Mouse (Mus musculus): ENCODE results near the gene Yipf3. TPM values are rescaled to one million over a fixed set of nuclear protein-coding genes. Genes with fewer than 3 reads are reported as not detected.
A peak's percentile ranks its signal among the peaks of the same experiment; 100 is the strongest.

Gene Yipf3
- total RNA-seq (2014; rRNA removed) (24.6 and 25.5 TPM in 2 replicates), polyA plus RNA-seq (2012; rRNA removed) (229 and 271 TPM in 2 replicates)

DNA sequence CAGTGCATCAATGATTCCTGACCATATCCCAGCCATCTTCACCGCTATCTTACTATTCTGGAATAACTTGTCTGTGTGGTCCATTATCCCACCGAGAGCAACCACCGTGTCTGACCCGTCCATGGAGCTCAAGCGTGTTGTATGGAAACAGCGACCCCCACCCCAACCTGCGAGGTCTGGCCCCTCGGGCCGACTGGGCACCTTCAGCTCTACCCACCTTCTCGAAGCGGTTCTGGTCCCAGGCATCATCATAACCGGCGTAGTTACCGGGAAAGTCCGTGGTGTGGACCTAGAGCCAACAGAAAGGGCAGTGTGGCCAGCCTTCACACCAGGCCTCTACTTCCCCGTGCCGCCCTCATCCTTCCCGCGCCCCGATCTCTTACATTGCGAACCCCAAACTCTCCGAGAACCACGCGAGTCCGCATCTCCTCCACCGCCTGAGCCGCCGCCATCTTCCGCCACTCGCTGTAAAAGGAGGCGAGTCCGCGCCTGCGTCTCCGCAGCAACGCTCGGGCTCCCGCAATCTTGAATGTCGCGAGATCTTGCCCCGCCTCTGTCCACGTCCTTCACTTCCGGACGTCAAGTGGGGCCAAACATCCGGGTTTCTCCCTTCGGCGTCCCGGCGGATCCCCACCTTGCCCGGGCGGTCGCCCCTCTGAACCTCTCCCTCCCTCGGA, at the start of gene Yipf3, which contains the start of gene Polr1c:
Gene Yipf3, plus strand, starts transcription at position 569 of the 677 bp plus-strand sequence.
Gene Polr1c, minus strand, starts transcription at position 543 of the 677 bp plus-strand sequence.
- Histone ChIP-seq H3K36me3 (ENCODE audit: control insufficient read depth, insufficient read depth, low read length) (peaks cover 4% of the 10 kb centered on the region; the same call in 1 of the 2 replicates), H3K9ac (ENCODE audit: low read depth, low read length) (peak within 1 kb of the TSS; percentile 92)

DNA sequence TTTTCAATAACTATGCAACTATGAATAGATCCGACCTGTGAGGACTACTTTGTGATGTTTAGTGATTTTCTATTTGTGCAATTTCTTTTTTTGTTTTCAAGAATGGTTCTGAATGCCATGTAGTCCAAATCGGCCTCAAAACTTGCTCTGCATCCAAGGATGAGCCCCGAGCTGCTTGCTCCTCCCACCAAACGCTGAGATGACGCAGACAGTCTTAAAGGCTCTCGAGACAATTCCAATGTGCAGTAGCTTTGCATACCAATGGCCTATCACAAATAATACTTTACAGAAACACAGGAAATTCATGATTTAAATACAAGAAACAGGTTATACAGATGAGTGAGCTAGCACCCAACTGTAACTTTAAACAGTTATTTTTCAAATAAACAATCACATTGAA, 46.7 kb upstream of the Yipf3 start:
- no peak for DNase-seq (ENCODE audit: extremely low read depth, low read depth, low spot score)
- Histone ChIP-seq H3K9ac (ENCODE audit: low read depth, low read length) (no peak overlapping the region), H3K79me2 (ENCODE audit: control insufficient read depth, insufficient read depth, low read length) (peaks cover 16% of the 10 kb centered on the region; the same call in 1 of the 2 replicates), H3K4me3 (ENCODE audit: insufficient read depth, low read depth, low read length) (no peak overlapping the region), H3K4me1 (ENCODE audit: control insufficient read depth, insufficient read depth, low read length) (peaks cover 6% of the 10 kb centered on the region), H3K36me3 (ENCODE audit: control insufficient read depth, insufficient read depth, low read length) (peaks cover 15% of the 10 kb centered on the region), H3K27ac (replicated peaks; ENCODE audit: insufficient read depth, low read depth, low read length) (no peak overlapping the region), H3K27me3 (ENCODE audit: control insufficient read depth, insufficient read depth, low read length) (no peaks in the 10 kb centered on the region)
- no peak for TF ChIP-seq POLR2A (IDR thresholded peaks at IDR 0.05; ENCODE audit: extremely low read depth, insufficient read depth, low read length)
- no peak for TF ChIP-seq CTCF (IDR thresholded peaks at IDR 0.05; ENCODE audit: low read depth, low read length)
- 70% methylated on average over 6 of the region's 6 CpGs for WGBS

More for the DNA sequence above, at the start of gene Yipf3, which contains the start of gene Polr1c:
- peak within 1 kb of the TSS; percentile 90 for H3K4me3 ChIP-seq (ENCODE audit: insufficient read depth, low read depth, low read length)
- no peaks in the 10 kb centered on the region for H3K27me3 ChIP-seq (ENCODE audit: control insufficient read depth, insufficient read depth, low read length)
- DNase-seq (ENCODE audit: extremely low read depth, low read depth, low spot score), result peak; percentile 84
- peaks cover 13% of the 10 kb centered on the region for H3K4me1 ChIP-seq (ENCODE audit: control insufficient read depth, insufficient read depth, low read length)
- H3K27ac ChIP-seq (replicated peaks; ENCODE audit: insufficient read depth, low read depth, low read length), result peak within 1 kb of the TSS; percentile 68
- H3K79me2 ChIP-seq (ENCODE audit: control insufficient read depth, insufficient read depth, low read length), result peaks cover 7% of the 10 kb centered on the region; the same call in 1 of the 2 replicates
- TF ChIP-seq POLR2A (IDR thresholded peaks at IDR 0.05; ENCODE audit: extremely low read depth, insufficient read depth, low read length) (peak; percentile 77; the same call in 1 of the 2 replicates), CTCF (IDR thresholded peaks at IDR 0.05; ENCODE audit: low read depth, low read length) (no peak)
- WGBS, result under 1% methylated on average over 53 of the region's 53 CpGs

DNA sequence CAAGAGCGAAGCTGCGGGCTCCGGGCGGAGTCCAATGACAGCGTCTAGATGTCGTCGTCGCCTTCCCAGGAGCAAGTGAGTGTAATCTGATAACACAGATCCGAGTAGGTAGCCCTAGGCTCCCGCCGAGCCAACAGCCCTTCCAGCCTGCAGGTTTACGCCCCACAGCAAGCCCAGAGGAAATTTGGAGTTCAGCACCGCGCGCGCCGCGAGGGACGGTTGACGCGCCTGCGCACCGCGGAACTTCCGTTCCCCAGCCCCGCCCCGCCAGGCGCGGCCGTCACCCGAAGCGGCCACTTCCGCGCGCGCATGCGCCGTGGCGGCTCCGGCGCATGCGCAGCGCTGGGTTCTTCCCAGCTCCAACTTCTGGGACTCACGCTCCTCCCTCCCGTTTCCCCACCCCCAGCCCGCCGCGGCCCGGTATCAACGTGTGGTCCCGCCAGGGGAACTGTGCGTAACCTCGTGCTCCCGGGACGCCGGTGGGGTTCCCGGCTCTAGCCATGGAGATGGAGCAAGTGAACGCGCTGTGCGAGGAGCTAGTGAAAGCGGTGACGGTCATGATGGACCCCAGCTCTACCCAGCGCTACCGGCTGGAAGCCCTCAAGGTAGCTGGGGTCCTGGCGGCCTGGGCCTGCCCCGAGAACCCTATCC, 45.3 kb upstream of the Yipf3 start, which contains the start of the genes Polh and Xpo5:
Gene Polh, minus strand, starts transcription at position 225 of the 651 bp plus-strand sequence.
Gene Xpo5, plus strand, starts transcription at position 362 of the 651 bp plus-strand sequence.
- H3K9ac ChIP-seq (ENCODE audit: low read depth, low read length), result peak within 1 kb of the TSS; percentile 89
- peak within 1 kb of the TSS; percentile 94 for H3K4me3 ChIP-seq (ENCODE audit: insufficient read depth, low read depth, low read length)
- H3K27ac ChIP-seq (replicated peaks; ENCODE audit: insufficient read depth, low read depth, low read length), result peak within 1 kb of the TSS; percentile 45
- H3K79me2 ChIP-seq (ENCODE audit: control insufficient read depth, insufficient read depth, low read length), result peaks cover 16% of the 10 kb centered on the region; the same call in 1 of the 2 replicates
- 0 out of 2 replicates have a peak, but pooled peaks have one; percentile 3 for TF ChIP-seq CTCF (IDR thresholded peaks at IDR 0.05; ENCODE audit: low read depth, low read length)
- TF ChIP-seq POLR2A (IDR thresholded peaks at IDR 0.05; ENCODE audit: extremely low read depth, insufficient read depth, low read length), result 0 out of 2 replicates have a peak, but pooled peaks have one; percentile 33
- no peaks in the 10 kb centered on the region for H3K27me3 ChIP-seq (ENCODE audit: control insufficient read depth, insufficient read depth, low read length)
- H3K4me1 ChIP-seq (ENCODE audit: control insufficient read depth, insufficient read depth, low read length), result peaks cover 6% of the 10 kb centered on the region
- peak; percentile 74 for DNase-seq (ENCODE audit: extremely low read depth, low read depth, low spot score)
- H3K36me3 ChIP-seq (ENCODE audit: control insufficient read depth, insufficient read depth, low read length), result peaks cover 24% of the 10 kb centered on the region
- WGBS, result under 1% methylated on average over 66 of the region's 66 CpGs

DNA sequence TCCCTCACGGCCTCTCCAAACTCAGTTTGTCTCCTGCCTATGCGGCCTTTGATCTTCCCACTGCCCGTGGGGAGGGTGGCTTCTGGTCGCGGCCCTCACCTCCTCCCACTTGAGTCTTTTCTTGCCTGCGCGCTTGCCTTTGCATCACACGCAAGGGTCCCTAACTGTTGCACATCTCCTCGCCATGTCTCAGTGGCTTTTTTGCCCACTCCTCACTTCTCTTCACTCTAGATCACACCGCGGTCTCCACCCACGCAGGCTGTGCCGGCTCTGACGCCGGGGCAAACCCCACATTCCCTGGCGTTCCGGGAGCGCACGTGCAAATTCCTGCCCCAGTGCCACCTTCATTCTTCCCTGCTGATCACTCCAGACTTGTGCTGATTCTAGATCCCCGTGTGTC, 44.8 kb upstream of the Yipf3 start:
- Histone ChIP-seq H3K9ac (ENCODE audit: low read depth, low read length) (peak overlapping the region; percentile 89), H3K36me3 (ENCODE audit: control insufficient read depth, insufficient read depth, low read length) (peaks cover 24% of the 10 kb centered on the region)

DNA sequence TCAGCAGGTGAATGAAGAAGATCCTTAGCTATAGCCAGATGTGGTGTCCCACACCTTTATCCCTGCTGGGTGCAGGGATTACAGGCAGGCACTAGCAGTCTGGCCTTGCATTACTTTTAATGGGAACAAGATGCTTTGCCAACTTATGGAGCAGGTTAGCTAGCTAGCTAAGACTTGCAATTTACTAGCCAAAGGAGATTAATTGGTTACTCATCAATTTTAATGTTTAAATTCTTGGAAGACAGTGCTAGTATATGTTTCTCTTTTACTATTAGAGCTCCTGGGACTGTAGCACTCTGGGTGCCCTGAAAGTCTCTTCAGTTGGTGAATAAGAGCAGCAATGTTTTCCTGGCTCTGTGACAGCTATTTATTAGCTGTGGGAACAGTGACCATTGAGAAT, 41.2 kb upstream of the Yipf3 start:
- H3K79me2 ChIP-seq (ENCODE audit: control insufficient read depth, insufficient read depth, low read length), result peaks cover 11% of the 10 kb centered on the region; the same call in 1 of the 2 replicates
- H3K27me3 ChIP-seq (ENCODE audit: control insufficient read depth, insufficient read depth, low read length), result no peaks in the 10 kb centered on the region
- H3K36me3 ChIP-seq (ENCODE audit: control insufficient read depth, insufficient read depth, low read length), result peaks cover 46% of the 10 kb centered on the region
- no peak overlapping the region for H3K4me3 ChIP-seq (ENCODE audit: insufficient read depth, low read depth, low read length)
- H3K9ac ChIP-seq (ENCODE audit: low read depth, low read length), result no peak overlapping the region
- TF ChIP-seq POLR2A (IDR thresholded peaks at IDR 0.05; ENCODE audit: extremely low read depth, insufficient read depth, low read length) (no peak), CTCF (IDR thresholded peaks at IDR 0.05; ENCODE audit: low read depth, low read length) (no peak)
- H3K4me1 ChIP-seq (ENCODE audit: control insufficient read depth, insufficient read depth, low read length), result peaks cover 6% of the 10 kb centered on the region
- no peak overlapping the region for H3K27ac ChIP-seq (replicated peaks; ENCODE audit: insufficient read depth, low read depth, low read length)
- no peak for DNase-seq (ENCODE audit: extremely low read depth, low read depth, low spot score)

More for the DNA sequence above, 44.8 kb upstream of the Yipf3 start:
- H3K79me2 ChIP-seq (ENCODE audit: control insufficient read depth, insufficient read depth, low read length), result peaks cover 16% of the 10 kb centered on the region; the same call in 1 of the 2 replicates
- peak overlapping the region; percentile 94 for H3K4me3 ChIP-seq (ENCODE audit: insufficient read depth, low read depth, low read length)
- H3K4me1 ChIP-seq (ENCODE audit: control insufficient read depth, insufficient read depth, low read length), result peaks cover 6% of the 10 kb centered on the region
- H3K27ac ChIP-seq (replicated peaks; ENCODE audit: insufficient read depth, low read depth, low read length), result peak overlapping the region; percentile 45
- no peaks in the 10 kb centered on the region for H3K27me3 ChIP-seq (ENCODE audit: control insufficient read depth, insufficient read depth, low read length)
- peak; percentile 13 for DNase-seq (ENCODE audit: extremely low read depth, low read depth, low spot score)
- WGBS, result 0% methylated on average over 20 of the region's 20 CpGs
- TF ChIP-seq CTCF (IDR thresholded peaks at IDR 0.05; ENCODE audit: low read depth, low read length) (no peak), POLR2A (IDR thresholded peaks at IDR 0.05; ENCODE audit: extremely low read depth, insufficient read depth, low read length) (no peak)
